Mouse (Mus musculus) midbrain, embryonic 13.5 days (tissue): ENCODE data around the gene Kcnab1. TPM values are rescaled to one million over a fixed set of nuclear protein-coding genes. Genes with fewer than 3 reads are reported as not detected.

Experiments used
- ATAC-seq: fragments of 200-750 bp; cut with Nextera tagmentation; 2 replicates; pipeline ENCODE4 v1.8.0; 2017; ENCODE audit warnings: mild to moderate bottlenecking, moderate TSS enrichment, moderate library complexity
- H3K27ac ChIP-seq: fragments of 300-500 bp; sonication (generic); 2 replicates; pipeline ENCODE4 v1.5.1; 2015; ENCODE audit warnings: inconsistent platforms, mild to moderate bottlenecking, moderate library complexity
- H3K27me3 ChIP-seq: fragments of 300-500 bp; sonication (generic); 2 replicates; pipeline ENCODE4 v1.6.1; 2015; ENCODE audit warnings: mild to moderate bottlenecking, inconsistent platforms
- H3K36me3 ChIP-seq: fragments of 300-500 bp; sonication (generic); 2 replicates; pipeline ENCODE4 v1.6.1; 2015; ENCODE audit warnings: mild to moderate bottlenecking, inconsistent platforms
- H3K4me1 ChIP-seq: fragments of 300-500 bp; sonication (generic); replicated peaks from 2 replicates; pipeline ENCODE4 v1.6.1; 2015; ENCODE audit warnings: inconsistent platforms
- H3K4me2 ChIP-seq: fragments of 300-500 bp; sonication (generic); replicated peaks from 2 replicates; pipeline ENCODE4 v1.6.1; 2015; ENCODE audit warnings: moderate library complexity, mild to moderate bottlenecking, inconsistent platforms
- H3K4me3 ChIP-seq: fragments of 300-500 bp; sonication (generic); replicated peaks from 2 replicates; pipeline ENCODE4 v1.5.1; 2015; ENCODE audit warnings: mild to moderate bottlenecking, inconsistent platforms
- H3K9ac ChIP-seq: fragments of 300-500 bp; sonication (generic); replicated peaks from 2 replicates; pipeline ENCODE4 v1.6.1; 2015; ENCODE audit warnings: mild to moderate bottlenecking, inconsistent platforms
- H3K9me3 ChIP-seq: fragments of 300-500 bp; sonication (generic); 2 replicates; pipeline ENCODE4 v1.6.1; 2016; ENCODE audit warnings: mild to moderate bottlenecking, inconsistent platforms
- WGBS: fragments of 180-500 bp; shearing (Covaris S2); methylation state at CpG from one replicate; pipeline ENCODE4 v1.1.7; 2015; 5-methylcytosine and 5-hydroxymethylcytosine counted together
- polyA plus RNA-seq: library from polyadenylated mRNA; unstranded; fragments of >200 nt; fragmentation: Nextera tagmentation; extraction: Ambion mirVana; gene quantifications from 2 replicates; pipeline ENCODE4 v1.2.1, GENCODE M21; 2015

Gene Kcnab1
- polyA plus RNA-seq, result 5.2 and 5.5 TPM in 2 replicates

GRCm38 (mm10) chr3:65108945-65109921, at the start of gene Kcnab1:
Kcnab1 (plus strand) TSS chr3:65109384.
- H3K9ac ChIP-seq, result peak within 1 kb of the TSS; percentile 67
- peak within 1 kb of the TSS; percentile 93 for H3K4me2 ChIP-seq
- no peaks in the 10 kb centered on the region for H3K36me3 ChIP-seq
- H3K4me1 ChIP-seq, result peaks cover 24% of the 10 kb centered on the region
- under 1% methylated on average over 30 of the region's 30 CpGs for WGBS
- H3K9me3 ChIP-seq, result no peaks in the 10 kb centered on the region
- peaks cover 21% of the 10 kb centered on the region for H3K27me3 ChIP-seq
- peak within 1 kb of the TSS; percentile 55 for H3K4me3 ChIP-seq
- no peak within 1 kb of the TSS; the same call in 1 of the 2 replicates for H3K27ac ChIP-seq
- peak; percentile 89 for ATAC-seq

DNA sequence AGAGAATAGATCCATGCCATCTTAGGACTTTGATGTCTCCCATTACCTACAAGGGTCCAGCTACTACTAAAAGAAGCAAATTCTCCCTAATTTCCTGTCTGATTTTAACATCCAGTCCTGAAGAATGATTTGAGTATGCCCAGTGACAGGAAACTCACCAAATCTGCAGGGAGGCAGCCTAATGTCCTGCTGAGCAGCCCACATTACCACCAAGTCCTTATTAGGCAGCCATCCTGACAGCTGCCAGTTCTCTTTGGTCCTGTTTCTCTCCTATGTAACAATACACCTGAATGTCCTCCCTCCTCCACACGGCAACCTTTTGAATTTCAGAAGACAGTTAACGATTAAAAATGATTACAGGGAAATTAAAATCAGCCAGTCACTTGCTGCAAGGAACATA, 20.9 kb upstream of the Kcnab1 start:
- no peaks in the 10 kb centered on the region for H3K4me1 ChIP-seq
- no peak overlapping the region for H3K4me2 ChIP-seq
- H3K9me3 ChIP-seq, result no peaks in the 10 kb centered on the region; the same call in 1 of the 2 replicates
- H3K4me3 ChIP-seq, result no peak overlapping the region
- H3K36me3 ChIP-seq, result no peaks in the 10 kb centered on the region
- 89% methylated on average over 2 of the region's 2 CpGs for WGBS
- no peak overlapping the region for H3K27ac ChIP-seq
- no peak overlapping the region for H3K9ac ChIP-seq
- ATAC-seq, result no peak
- no peaks in the 10 kb centered on the region for H3K27me3 ChIP-seq

DNA sequence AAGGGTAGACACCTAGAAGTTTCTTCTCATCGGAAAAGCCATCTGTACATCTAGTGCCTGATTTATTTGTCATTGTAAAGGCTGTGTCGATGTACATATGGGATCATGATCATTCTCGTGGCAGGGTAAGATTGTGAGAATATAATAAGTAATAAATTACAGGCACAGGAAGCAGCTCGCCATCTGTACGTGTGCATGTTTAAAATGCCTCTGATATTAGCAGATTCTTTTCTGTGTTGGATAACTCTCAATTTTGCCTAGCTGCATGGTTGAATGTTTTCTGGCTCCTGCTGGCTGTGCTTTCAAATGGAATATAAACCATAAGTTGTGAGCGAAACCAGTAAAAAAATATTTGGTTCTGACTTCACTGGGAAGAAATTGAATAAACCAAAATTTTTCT, 5.1 kb upstream of the Kcnab1 start:
- Histone ChIP-seq H3K36me3 (no peaks in the 10 kb centered on the region), H3K4me1 (peaks cover 10% of the 10 kb centered on the region; the same call in 1 of the 2 replicates), H3K4me2 (no peak overlapping the region), H3K9me3 (no peaks in the 10 kb centered on the region), H3K27me3 (peaks cover 5% of the 10 kb centered on the region; the same call in 1 of the 2 replicates), H3K27ac (no peak overlapping the region), H3K9ac (no peak overlapping the region), H3K4me3 (no peak overlapping the region)
- no peak for ATAC-seq
- 85% methylated on average over 6 of the region's 6 CpGs for WGBS

GRCm38 (mm10) chr3:65110190-65110589, 1.0 kb downstream of the Kcnab1 start:
- Histone ChIP-seq H3K4me3 (peak overlapping the region; percentile 55), H3K4me1 (peaks cover 22% of the 10 kb centered on the region), H3K36me3 (no peaks in the 10 kb centered on the region), H3K9me3 (no peaks in the 10 kb centered on the region), H3K4me2 (peak overlapping the region; percentile 93), H3K27ac (no peak overlapping the region), H3K27me3 (peaks cover 21% of the 10 kb centered on the region), H3K9ac (no peak overlapping the region)
- ATAC-seq, result no peak
- 63% methylated on average over 9 of the region's 9 CpGs for WGBS

- H3K27me3 ChIP-seq, result peaks cover 21% of the 10 kb centered on the region
- WGBS, result 89% methylated on average over 2 of the region's 2 CpGs
- H3K4me3 ChIP-seq, result no peak overlapping the region
- H3K4me1 ChIP-seq, result peaks cover 21% of the 10 kb centered on the region
- no peak for ATAC-seq
- no peaks in the 10 kb centered on the region for H3K9me3 ChIP-seq
- H3K27ac ChIP-seq, result no peak overlapping the region
- no peaks in the 10 kb centered on the region for H3K36me3 ChIP-seq
- H3K9ac ChIP-seq, result no peak overlapping the region
- H3K4me2 ChIP-seq, result no peak overlapping the region
These were observed 2.0 kb downstream of the Kcnab1 start for GRCm38 (mm10) chr3:65111176-65111575.

GRCm38 (mm10) chr3:65115164-65115563, 6.0 kb downstream of the Kcnab1 start:
- no peak for ATAC-seq
- Histone ChIP-seq H3K27me3 (peaks cover 12% of the 10 kb centered on the region), H3K4me2 (no peak overlapping the region), H3K4me3 (no peak overlapping the region), H3K4me1 (peaks cover 3% of the 10 kb centered on the region; the same call in 1 of the 2 replicates), H3K9me3 (no peaks in the 10 kb centered on the region), H3K36me3 (no peaks in the 10 kb centered on the region), H3K9ac (no peak overlapping the region), H3K27ac (no peak overlapping the region)
- WGBS, result 92% methylated on average over 6 of the region's 6 CpGs

- H3K27ac ChIP-seq, result no peak overlapping the region
- ATAC-seq, result no peak
- 76% methylated on average over 3 of the region's 3 CpGs for WGBS
- no peaks in the 10 kb centered on the region for H3K27me3 ChIP-seq
- H3K4me1 ChIP-seq, result no peaks in the 10 kb centered on the region
- no peak overlapping the region for H3K4me3 ChIP-seq
- no peak overlapping the region for H3K9ac ChIP-seq
- no peak overlapping the region for H3K4me2 ChIP-seq
- no peaks in the 10 kb centered on the region for H3K9me3 ChIP-seq
- no peaks in the 10 kb centered on the region for H3K36me3 ChIP-seq
These were observed 7.8 kb downstream of the Kcnab1 start for GRCm38 (mm10) chr3:65116958-65117357.

DNA sequence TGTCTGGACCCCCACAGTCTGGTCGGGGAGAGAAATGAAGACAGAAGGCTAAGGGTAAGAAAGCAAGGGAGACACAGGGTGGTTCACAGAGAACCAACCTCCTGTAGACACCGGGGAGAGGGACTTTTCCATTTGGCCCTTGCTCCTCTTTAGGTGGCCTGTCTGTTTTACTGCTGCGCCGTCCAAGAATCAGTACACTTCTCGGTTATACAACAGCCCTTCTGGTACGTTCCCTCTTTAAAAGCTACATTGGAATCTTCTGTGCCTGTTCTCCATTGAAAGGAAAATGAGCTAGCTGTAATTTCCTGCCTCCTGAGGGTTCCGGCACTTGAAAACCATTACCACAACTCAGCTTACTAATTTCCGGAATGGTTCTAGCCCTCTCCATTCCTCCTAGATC, 8.2 kb downstream of the Kcnab1 start:
- no peaks in the 10 kb centered on the region for H3K9me3 ChIP-seq
- no peak overlapping the region for H3K27ac ChIP-seq
- H3K4me3 ChIP-seq, result no peak overlapping the region
- H3K9ac ChIP-seq, result no peak overlapping the region
- no peaks in the 10 kb centered on the region for H3K4me1 ChIP-seq
- no peaks in the 10 kb centered on the region for H3K27me3 ChIP-seq
- no peaks in the 10 kb centered on the region for H3K36me3 ChIP-seq
- no peak for ATAC-seq
- 79% methylated on average over 8 of the region's 8 CpGs for WGBS
- H3K4me2 ChIP-seq, result no peak overlapping the region

DNA sequence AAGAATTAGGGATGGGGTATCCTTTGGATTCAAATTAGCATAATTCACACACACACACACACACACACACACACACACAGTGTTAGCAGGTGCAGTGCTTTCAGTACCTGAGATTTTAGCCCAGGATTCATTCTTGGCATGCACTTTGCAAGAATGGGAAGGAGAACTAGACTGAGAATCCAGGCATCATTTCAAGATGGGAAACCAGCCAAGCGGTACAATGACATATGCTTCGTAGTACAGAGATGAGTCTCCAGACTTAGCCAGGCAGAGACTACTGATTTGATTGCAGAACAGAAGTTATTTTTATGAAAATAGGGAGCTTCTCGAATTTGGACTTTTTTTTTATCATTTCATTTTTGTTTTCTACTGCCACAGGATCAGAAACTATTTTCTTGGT, 15.8 kb downstream of the Kcnab1 start:
- H3K36me3 ChIP-seq, result no peaks in the 10 kb centered on the region
- H3K9me3 ChIP-seq, result no peaks in the 10 kb centered on the region
- ATAC-seq, result no peak
- WGBS, result 78% methylated on average over 3 of the region's 3 CpGs
- no peaks in the 10 kb centered on the region for H3K4me1 ChIP-seq
- H3K4me2 ChIP-seq, result no peak overlapping the region
- H3K4me3 ChIP-seq, result no peak overlapping the region
- H3K27me3 ChIP-seq, result no peaks in the 10 kb centered on the region
- no peak overlapping the region for H3K9ac ChIP-seq
- no peak overlapping the region for H3K27ac ChIP-seq

- H3K27ac ChIP-seq, result no peak overlapping the region
- 94% methylated on average over 1 of the region's 1 CpGs for WGBS
These were observed 20.4 kb downstream of the Kcnab1 start for GRCm38 (mm10) chr3:65129625-65130024.

DNA sequence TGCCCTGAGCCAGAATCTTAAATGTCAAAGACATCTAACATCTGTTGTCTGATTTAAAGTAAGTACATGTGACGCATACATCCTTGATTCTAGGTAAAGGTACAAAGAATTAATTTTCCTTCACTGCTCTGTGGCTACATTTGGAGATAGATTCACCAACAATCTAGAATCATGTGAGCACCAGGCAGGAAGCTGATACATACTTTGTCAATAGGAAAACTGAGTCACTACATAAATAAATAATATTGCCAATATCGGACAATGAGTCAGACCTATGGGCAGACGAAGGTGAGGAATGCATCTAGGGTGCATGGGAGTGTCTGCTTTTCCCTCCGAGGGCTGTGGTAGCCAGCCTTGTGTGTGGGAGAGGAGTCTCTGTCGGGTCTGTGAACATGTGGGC, 25.7 kb downstream of the Kcnab1 start:
- no peak overlapping the region for H3K4me2 ChIP-seq
- H3K4me1 ChIP-seq, result no peaks in the 10 kb centered on the region
- no peaks in the 10 kb centered on the region for H3K27me3 ChIP-seq
- H3K9me3 ChIP-seq, result no peaks in the 10 kb centered on the region
- ATAC-seq, result no peak
- H3K27ac ChIP-seq, result no peak overlapping the region
- no peaks in the 10 kb centered on the region for H3K36me3 ChIP-seq
- WGBS, result 84% methylated on average over 5 of the region's 5 CpGs
- H3K4me3 ChIP-seq, result no peak overlapping the region
- H3K9ac ChIP-seq, result no peak overlapping the region

More at GRCm38 (mm10) chr3:65129625-65130024, 20.4 kb downstream of the Kcnab1 start:
- no peaks in the 10 kb centered on the region for H3K9me3 ChIP-seq
- H3K4me1 ChIP-seq, result no peaks in the 10 kb centered on the region
- H3K27me3 ChIP-seq, result no peaks in the 10 kb centered on the region
- no peaks in the 10 kb centered on the region for H3K36me3 ChIP-seq
- H3K4me2 ChIP-seq, result no peak overlapping the region
- no peak overlapping the region for H3K4me3 ChIP-seq
- no peak for ATAC-seq
- H3K9ac ChIP-seq, result no peak overlapping the region

DNA sequence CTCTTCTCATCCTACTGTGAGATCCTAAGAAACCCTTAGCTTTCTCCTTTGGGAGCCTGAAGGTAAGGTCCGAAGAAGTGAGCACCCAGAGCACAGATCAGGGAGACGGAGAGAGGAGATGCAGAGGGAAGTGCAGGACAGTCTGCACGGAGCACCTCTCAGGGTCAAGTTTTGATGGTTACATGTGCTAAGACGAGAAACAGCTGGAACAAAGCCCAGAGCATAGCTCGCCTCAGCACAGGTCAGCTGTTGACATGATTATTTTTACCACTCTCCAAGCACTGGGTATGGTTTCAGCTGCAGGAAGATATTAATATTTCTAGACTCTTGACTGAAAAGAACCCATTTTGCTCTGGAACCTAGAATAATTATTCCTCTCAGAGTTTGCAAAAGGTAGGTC, 27.7 kb downstream of the Kcnab1 start:
- no peak for ATAC-seq
- no peak overlapping the region for H3K9ac ChIP-seq
- WGBS, result 90% methylated on average over 5 of the region's 5 CpGs

More for the DNA sequence above, 27.7 kb downstream of the Kcnab1 start:
- Histone ChIP-seq H3K27ac (no peak overlapping the region), H3K4me3 (no peak overlapping the region), H3K4me2 (no peak overlapping the region), H3K9me3 (no peaks in the 10 kb centered on the region), H3K27me3 (no peaks in the 10 kb centered on the region), H3K36me3 (no peaks in the 10 kb centered on the region), H3K4me1 (no peaks in the 10 kb centered on the region)
